Mouse (Mus musculus): Measurements from ENCODE around the gene Ap2s1.

Gene Ap2s1

GRCm38 (mm10) chr7:16793010-16793725, 55.0 kb downstream of the Ap2s1 start:
- DNase-seq (ENCODE audit: low spot score in 2 of 2) = no peak

GRCm38 (mm10) chr7:16794886-16795285, 56.7 kb downstream of the Ap2s1 start:
- DNase-seq (ENCODE audit: low spot score in 2 of 2) = no peak

Data from urinary bladder, postnatal 4 days (tissue).